Mouse (Mus musculus) midbrain, embryonic 13.5 days (tissue): Measurements from ENCODE around the gene Htr2a. TPM values are rescaled to one million over a fixed set of nuclear protein-coding genes. Genes with fewer than 3 reads are reported as not detected.

ENCODE experiments used
- ATAC-seq: fragments of 200-750 bp; cut with Nextera tagmentation; 2 replicates; pipeline ENCODE4 v1.8.0; 2017; ENCODE audit warnings: mild to moderate bottlenecking, moderate TSS enrichment, moderate library complexity
- H3K27ac ChIP-seq: fragments of 300-500 bp; sonication (generic); 2 replicates; pipeline ENCODE4 v1.5.1; 2015; ENCODE audit warnings: inconsistent platforms, mild to moderate bottlenecking, moderate library complexity
- H3K27me3 ChIP-seq: fragments of 300-500 bp; sonication (generic); 2 replicates; pipeline ENCODE4 v1.6.1; 2015; ENCODE audit warnings: mild to moderate bottlenecking, inconsistent platforms
- H3K36me3 ChIP-seq: fragments of 300-500 bp; sonication (generic); 2 replicates; pipeline ENCODE4 v1.6.1; 2015; ENCODE audit warnings: mild to moderate bottlenecking, inconsistent platforms
- H3K4me1 ChIP-seq: fragments of 300-500 bp; sonication (generic); replicated peaks from 2 replicates; pipeline ENCODE4 v1.6.1; 2015; ENCODE audit warnings: inconsistent platforms
- H3K4me2 ChIP-seq: fragments of 300-500 bp; sonication (generic); replicated peaks from 2 replicates; pipeline ENCODE4 v1.6.1; 2015; ENCODE audit warnings: moderate library complexity, mild to moderate bottlenecking, inconsistent platforms
- H3K4me3 ChIP-seq: fragments of 300-500 bp; sonication (generic); replicated peaks from 2 replicates; pipeline ENCODE4 v1.5.1; 2015; ENCODE audit warnings: mild to moderate bottlenecking, inconsistent platforms
- H3K9ac ChIP-seq: fragments of 300-500 bp; sonication (generic); replicated peaks from 2 replicates; pipeline ENCODE4 v1.6.1; 2015; ENCODE audit warnings: mild to moderate bottlenecking, inconsistent platforms
- H3K9me3 ChIP-seq: fragments of 300-500 bp; sonication (generic); 2 replicates; pipeline ENCODE4 v1.6.1; 2016; ENCODE audit warnings: mild to moderate bottlenecking, inconsistent platforms
- WGBS: fragments of 180-500 bp; shearing (Covaris S2); methylation state at CpG from one replicate; pipeline ENCODE4 v1.1.7; 2015; 5-methylcytosine and 5-hydroxymethylcytosine counted together
- polyA plus RNA-seq: library from polyadenylated mRNA; unstranded; fragments of >200 nt; fragmentation: Nextera tagmentation; extraction: Ambion mirVana; gene quantifications from 2 replicates; pipeline ENCODE4 v1.2.1, GENCODE M21; 2015

Gene Htr2a
- 1.2 and 1.3 TPM in 2 replicates for polyA plus RNA-seq

DNA sequence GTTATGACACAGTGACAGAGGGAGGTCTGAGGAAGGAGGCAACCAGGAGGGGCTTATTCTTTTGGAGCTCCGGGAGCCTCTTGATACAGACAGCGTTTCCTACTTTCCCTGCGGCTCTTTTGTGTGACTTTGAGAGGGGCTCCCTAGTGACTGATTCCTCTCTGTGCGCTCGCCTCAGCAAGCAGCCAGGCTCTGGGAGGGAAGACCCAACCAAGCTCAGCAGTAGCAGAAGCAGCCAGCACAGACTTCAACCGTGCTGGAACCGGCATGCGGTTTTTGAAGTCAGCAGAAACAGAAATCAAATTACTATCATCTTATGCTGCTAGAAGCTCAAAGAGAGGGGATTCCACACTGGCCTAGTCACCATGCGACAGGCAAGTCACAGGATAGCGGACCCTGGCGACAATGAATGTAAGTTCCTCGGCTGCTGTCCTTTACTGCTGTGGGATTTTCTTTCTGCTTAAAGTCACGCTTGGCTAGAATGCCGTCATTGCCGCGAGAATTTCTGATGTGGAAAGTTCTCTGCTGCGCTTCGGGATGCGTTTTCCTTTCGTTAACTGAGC, at the start of gene Htr2a:
Htr2a (plus strand) TSS at position 22 of the 563 bp plus-strand sequence.
- H3K4me1 ChIP-seq, result peaks cover 25% of the 10 kb centered on the region
- H3K4me2 ChIP-seq, result peak within 1 kb of the TSS; percentile 85
- peak within 1 kb of the TSS; percentile 44 for H3K4me3 ChIP-seq
- WGBS, result under 1% methylated on average over 20 of the region's 20 CpGs
- H3K27ac ChIP-seq, result no peak within 1 kb of the TSS
- H3K9ac ChIP-seq, result peak within 1 kb of the TSS; percentile 49
- H3K27me3 ChIP-seq, result peaks cover 31% of the 10 kb centered on the region
- no peaks in the 10 kb centered on the region for H3K36me3 ChIP-seq
- no peaks in the 10 kb centered on the region for H3K9me3 ChIP-seq
- peak; percentile 78 for ATAC-seq

DNA sequence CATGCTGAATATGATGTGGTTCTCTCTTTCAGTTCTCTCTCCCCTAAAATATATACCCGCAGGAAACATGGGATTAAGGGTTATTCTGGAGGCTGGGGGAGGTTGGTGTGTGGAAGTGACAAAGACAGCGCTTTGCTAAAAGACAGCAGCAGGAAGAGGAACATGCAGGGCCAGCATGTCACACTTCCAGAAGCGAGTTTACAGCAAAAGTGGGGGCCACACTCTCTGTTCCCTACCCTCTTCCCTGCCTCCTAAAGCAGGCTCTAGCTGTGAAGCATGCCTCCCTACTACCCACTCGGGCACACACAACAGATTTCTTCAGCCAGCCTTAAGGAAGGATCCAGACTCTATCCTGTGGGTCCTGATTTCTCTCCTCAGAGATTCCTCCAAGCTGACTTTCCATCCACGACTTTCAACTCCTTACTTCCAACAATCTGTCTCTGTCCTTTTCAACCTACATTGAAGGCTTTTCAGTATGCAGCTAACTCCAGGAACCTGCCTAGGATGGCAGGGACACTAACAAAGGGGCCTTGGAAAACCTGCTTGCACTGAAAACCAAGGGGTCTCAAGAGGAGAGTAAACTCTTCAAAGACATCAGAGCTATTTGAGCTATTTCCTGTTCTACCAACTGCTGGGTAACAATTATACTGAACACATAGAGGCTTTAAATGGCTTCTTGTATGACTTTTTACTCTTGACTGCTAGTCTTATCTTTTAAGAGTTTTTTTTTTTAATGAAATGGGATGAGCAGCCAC, 39.1 kb upstream of the Htr2a start:
- no peaks in the 10 kb centered on the region for H3K9me3 ChIP-seq
- H3K36me3 ChIP-seq, result no peaks in the 10 kb centered on the region
- WGBS, result 86% methylated on average over 5 of the region's 5 CpGs
- no peak overlapping the region for H3K4me2 ChIP-seq
- H3K27ac ChIP-seq, result no peak overlapping the region
- no peak overlapping the region for H3K9ac ChIP-seq
- no peaks in the 10 kb centered on the region for H3K27me3 ChIP-seq
- no peak for ATAC-seq
- H3K4me3 ChIP-seq, result no peak overlapping the region
- H3K4me1 ChIP-seq, result no peaks in the 10 kb centered on the region

DNA sequence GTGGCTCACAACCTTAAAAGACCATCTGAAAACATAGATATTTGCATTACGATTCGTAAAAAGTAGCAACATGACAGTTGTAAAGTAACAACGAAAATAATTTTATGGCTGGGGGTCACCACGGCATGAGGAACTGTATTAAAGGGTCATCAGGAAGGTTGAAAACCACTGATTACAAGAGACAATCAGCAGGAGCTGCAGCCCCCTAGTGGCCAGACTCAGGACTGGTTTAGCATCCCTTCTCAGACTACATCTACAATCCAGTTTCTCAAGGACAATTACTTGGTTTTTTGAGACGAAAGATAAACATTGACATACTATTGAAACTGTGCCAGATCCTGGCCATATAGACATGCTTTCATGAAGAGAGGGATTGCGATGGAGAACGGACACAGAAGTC, 38.1 kb upstream of the Htr2a start:
- Histone ChIP-seq H3K4me1 (no peaks in the 10 kb centered on the region), H3K9me3 (no peaks in the 10 kb centered on the region), H3K27me3 (no peaks in the 10 kb centered on the region), H3K36me3 (no peaks in the 10 kb centered on the region), H3K4me2 (no peak overlapping the region), H3K27ac (no peak overlapping the region), H3K4me3 (no peak overlapping the region), H3K9ac (no peak overlapping the region)
- no peak for ATAC-seq
- 62% methylated on average over 7 of the region's 7 CpGs for WGBS

DNA sequence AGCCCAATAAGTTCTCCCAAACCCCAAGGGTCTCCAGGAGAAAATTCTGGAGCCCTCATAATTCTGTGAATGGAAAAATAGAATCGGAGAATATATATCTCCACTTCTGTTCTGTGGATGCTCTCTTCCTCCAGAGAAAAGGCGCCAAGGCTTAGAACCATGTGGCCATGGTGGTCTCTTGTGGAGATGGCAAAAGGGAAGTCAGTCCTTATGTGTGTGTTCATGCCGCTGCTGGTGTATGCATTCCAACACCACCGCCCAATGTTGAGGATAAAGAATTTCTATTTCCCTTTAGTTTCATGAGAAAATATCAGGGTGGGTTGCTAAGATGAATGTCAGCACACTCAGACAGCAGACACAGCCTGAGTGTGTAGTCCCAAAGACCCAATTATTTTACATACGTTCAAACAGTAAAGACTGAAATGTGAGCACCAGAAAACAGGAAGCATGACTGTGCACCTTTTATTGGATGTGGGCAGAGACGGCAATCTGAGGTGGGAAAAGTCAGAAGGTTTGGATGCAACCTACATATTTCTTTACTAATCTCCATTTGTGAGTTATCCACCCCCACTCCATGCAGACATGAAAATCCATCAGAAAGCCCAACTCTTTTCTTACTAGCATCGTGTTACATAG, 37.4 kb upstream of the Htr2a start:
- no peaks in the 10 kb centered on the region for H3K9me3 ChIP-seq

DNA sequence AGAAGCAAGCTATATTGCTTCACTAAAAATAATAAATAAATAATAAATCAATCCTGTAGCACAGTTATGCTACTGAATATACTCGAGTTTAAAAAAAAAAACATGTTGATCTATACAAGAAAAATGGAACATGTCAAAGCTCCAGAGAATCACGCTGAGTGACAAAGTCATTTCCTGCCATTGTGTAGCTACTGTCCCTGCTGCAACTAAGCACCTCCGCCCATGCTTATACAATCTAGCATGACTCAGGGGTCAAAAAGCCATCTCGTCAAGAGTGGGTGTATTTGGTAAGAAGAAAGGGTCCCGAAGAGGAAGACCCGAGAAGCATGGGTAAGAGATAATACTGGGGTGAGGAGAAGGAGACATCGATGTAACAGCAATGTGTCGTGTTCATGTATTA, 29.3 kb upstream of the Htr2a start:
- no peak overlapping the region for H3K9ac ChIP-seq
- H3K27ac ChIP-seq, result no peak overlapping the region
- H3K9me3 ChIP-seq, result no peaks in the 10 kb centered on the region
- no peaks in the 10 kb centered on the region for H3K4me1 ChIP-seq
- ATAC-seq, result no peak
- H3K36me3 ChIP-seq, result no peaks in the 10 kb centered on the region
- WGBS, result 89% methylated on average over 8 of the region's 8 CpGs
- H3K4me3 ChIP-seq, result no peak overlapping the region
- H3K4me2 ChIP-seq, result no peak overlapping the region
- H3K27me3 ChIP-seq, result no peaks in the 10 kb centered on the region

More for the DNA sequence above, 37.4 kb upstream of the Htr2a start:
- WGBS, result 93% methylated on average over 7 of the region's 7 CpGs
- no peak overlapping the region for H3K9ac ChIP-seq
- no peak for ATAC-seq
- no peaks in the 10 kb centered on the region for H3K27me3 ChIP-seq
- no peak overlapping the region for H3K4me3 ChIP-seq
- no peaks in the 10 kb centered on the region for H3K36me3 ChIP-seq
- H3K4me2 ChIP-seq, result no peak overlapping the region
- H3K27ac ChIP-seq, result no peak overlapping the region
- H3K4me1 ChIP-seq, result no peaks in the 10 kb centered on the region

DNA sequence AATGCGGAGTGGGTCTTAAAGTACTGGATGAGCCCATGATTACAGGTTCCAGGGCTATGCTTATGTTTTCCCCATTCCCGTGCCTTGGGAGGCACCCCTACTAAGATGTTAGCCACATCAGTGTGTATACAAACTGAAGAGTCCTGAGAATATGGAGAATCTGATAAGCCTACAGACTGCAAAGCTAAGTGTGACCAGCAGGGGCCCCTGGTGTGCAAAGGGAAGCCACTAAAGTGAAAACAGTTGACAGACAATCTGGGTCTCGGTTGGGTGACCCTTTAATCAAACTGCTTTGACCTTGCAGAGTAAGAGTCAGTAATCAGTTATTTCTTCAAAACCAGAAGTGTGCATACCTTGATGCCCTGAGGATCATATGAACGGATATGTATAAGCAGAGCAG, 21.8 kb upstream of the Htr2a start:
- no peak overlapping the region for H3K9ac ChIP-seq
- no peak overlapping the region for H3K4me2 ChIP-seq
- H3K4me1 ChIP-seq, result no peaks in the 10 kb centered on the region
- H3K9me3 ChIP-seq, result no peaks in the 10 kb centered on the region
- no peak overlapping the region for H3K4me3 ChIP-seq
- H3K36me3 ChIP-seq, result no peaks in the 10 kb centered on the region
- ATAC-seq, result no peak
- no peaks in the 10 kb centered on the region for H3K27me3 ChIP-seq
- H3K27ac ChIP-seq, result no peak overlapping the region
- 65% methylated on average over 4 of the region's 4 CpGs for WGBS

DNA sequence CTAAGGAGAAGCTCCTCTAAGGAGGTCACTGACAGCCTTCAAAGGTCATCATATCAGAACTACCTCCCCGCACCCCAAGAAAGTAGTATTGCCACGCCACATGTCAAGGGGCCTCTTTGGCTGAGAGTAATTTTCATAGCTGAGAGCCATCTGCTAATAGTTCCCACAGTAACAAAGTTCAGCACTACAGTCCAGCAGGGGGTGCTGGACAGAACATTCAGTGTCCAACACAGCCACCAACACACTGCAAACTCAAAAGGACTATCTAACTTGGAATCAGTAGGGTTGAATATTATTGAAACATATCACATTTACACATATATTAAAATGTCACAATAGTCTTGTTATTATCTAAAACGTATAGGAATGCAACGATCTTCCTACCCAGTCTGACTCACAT, 2.6 kb upstream of the Htr2a start:
- H3K4me3 ChIP-seq, result no peak overlapping the region
- no peak overlapping the region for H3K9ac ChIP-seq
- H3K27ac ChIP-seq, result no peak overlapping the region
- H3K27me3 ChIP-seq, result peaks cover 28% of the 10 kb centered on the region
- ATAC-seq, result no peak
- WGBS, result 89% methylated on average over 4 of the region's 4 CpGs
- H3K9me3 ChIP-seq, result no peaks in the 10 kb centered on the region
- no peaks in the 10 kb centered on the region for H3K36me3 ChIP-seq
- peaks cover 23% of the 10 kb centered on the region for H3K4me1 ChIP-seq
- H3K4me2 ChIP-seq, result no peak overlapping the region

DNA sequence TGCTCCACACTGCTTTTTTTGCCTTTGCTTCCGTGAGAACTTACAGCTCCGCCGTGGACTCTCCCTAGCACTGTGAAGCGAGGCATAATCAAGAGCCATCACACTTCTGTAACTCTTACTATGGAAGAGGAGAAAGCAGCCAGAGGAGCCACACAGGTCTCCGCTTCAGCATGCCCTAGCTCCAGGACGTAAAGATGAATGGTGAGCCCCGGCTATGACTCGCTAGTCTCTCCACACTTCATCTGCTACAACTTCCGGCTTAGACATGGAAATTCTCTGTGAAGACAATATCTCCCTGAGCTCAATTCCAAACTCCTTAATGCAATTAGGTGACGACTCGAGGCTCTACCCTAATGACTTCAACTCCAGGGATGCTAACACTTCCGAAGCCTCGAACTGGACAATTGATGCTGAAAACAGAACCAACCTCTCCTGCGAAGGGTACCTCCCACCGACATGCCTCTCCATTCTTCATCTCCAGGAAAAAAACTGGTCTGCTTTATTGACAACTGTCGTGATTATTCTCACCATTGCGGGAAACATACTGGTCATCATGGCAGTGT, 1.1 kb downstream of the Htr2a start:
- Histone ChIP-seq H3K9ac (peak overlapping the region; percentile 49), H3K27me3 (peaks cover 31% of the 10 kb centered on the region), H3K9me3 (no peaks in the 10 kb centered on the region), H3K4me1 (peaks cover 25% of the 10 kb centered on the region), H3K36me3 (no peaks in the 10 kb centered on the region), H3K4me2 (peak overlapping the region; percentile 85), H3K4me3 (peak overlapping the region; percentile 44), H3K27ac (no peak overlapping the region)
- WGBS, result 13% methylated on average over 17 of the region's 17 CpGs
- ATAC-seq, result peak; percentile 16; the same call in 1 of the 2 replicates

DNA sequence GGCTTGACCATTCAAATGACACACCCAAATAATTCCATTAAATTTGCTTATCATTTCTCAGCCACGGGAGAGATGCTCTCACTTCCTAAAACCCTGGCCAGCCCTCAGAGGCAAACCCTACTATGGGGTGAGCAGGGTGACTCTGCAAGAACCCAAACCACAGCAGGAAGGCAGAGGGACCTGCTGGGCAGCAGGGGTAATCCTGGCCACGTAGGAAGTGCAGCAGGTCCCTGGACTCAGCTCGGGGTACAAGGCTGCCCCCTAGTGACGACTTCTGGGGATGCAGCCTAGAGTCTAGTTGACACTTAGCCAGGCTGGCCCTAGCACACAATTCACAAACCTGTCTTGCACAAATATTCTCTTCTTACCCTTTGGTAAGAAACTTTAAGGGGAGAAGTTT, 2.7 kb downstream of the Htr2a start:
- H3K9me3 ChIP-seq, result no peaks in the 10 kb centered on the region
- H3K4me1 ChIP-seq, result peaks cover 25% of the 10 kb centered on the region
- no peak overlapping the region for H3K27ac ChIP-seq
- 1% methylated on average over 4 of the region's 4 CpGs for WGBS
- no peak overlapping the region for H3K9ac ChIP-seq
- H3K4me2 ChIP-seq, result peak overlapping the region; percentile 85
- peaks cover 31% of the 10 kb centered on the region for H3K27me3 ChIP-seq
- peak; percentile 60 for ATAC-seq
- no peaks in the 10 kb centered on the region for H3K36me3 ChIP-seq
- peak overlapping the region; percentile 44 for H3K4me3 ChIP-seq

DNA sequence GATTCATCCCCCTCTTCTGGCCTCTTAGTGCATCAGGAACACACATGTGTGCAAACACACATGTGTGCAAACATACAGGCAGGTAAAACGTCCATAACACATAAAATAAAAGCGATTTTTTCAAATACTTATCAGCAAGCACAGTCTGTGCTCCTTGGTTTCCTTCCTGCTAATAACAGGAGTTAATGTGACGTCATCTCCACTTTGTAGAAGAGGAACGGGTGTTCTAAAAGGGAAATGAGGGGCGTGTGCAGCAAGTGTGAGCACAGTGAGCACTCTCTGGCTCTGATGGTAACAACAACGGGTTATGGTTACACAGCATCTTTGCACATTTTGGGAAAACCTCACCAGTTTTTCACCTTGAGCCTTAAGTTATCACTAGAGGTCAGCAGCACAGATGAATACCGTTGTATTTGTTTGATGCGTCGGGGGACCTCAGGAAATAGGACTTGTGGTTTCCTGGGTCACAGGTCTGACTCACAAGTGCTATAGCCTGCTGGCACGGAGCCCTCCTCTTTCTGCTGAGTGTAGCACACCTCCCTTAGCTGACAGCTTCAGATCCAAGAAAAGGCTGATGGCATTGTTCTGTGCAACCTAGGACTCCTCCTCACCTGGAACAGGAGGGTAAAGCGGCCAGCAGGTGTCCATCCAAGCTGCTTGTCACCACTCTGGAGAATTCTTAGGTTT, 5.6 kb downstream of the Htr2a start:
- H3K27ac ChIP-seq, result no peak overlapping the region
- no peak overlapping the region for H3K9ac ChIP-seq
- H3K4me2 ChIP-seq, result no peak overlapping the region
- H3K4me3 ChIP-seq, result no peak overlapping the region
- 77% methylated on average over 11 of the region's 11 CpGs for WGBS
- no peaks in the 10 kb centered on the region for H3K9me3 ChIP-seq
- no peaks in the 10 kb centered on the region for H3K36me3 ChIP-seq
- ATAC-seq, result no peak
- peaks cover 16% of the 10 kb centered on the region for H3K4me1 ChIP-seq
- peaks cover 18% of the 10 kb centered on the region for H3K27me3 ChIP-seq

DNA sequence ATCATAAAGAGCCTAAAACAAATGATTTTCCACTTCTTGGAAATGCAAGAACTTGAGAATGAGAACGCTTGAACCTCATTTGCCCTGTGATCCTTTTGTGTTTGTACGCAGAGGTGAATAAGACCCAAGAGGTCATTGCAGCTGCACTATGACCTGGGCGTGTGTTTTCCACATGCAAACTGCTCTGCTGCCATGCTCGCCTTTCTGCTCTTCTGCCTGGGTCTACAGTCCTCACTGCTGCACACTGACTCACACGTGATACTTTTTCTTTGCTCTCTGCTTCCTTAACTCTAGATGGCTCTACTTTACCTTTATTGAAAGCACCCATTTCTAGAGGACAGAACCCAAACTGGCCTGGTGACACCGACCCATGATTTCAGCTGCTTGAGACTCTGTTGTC, 9.4 kb downstream of the Htr2a start:
- Histone ChIP-seq H3K4me3 (no peak overlapping the region), H3K27ac (no peak overlapping the region), H3K9ac (no peak overlapping the region), H3K27me3 (no peaks in the 10 kb centered on the region), H3K9me3 (no peaks in the 10 kb centered on the region), H3K36me3 (no peaks in the 10 kb centered on the region), H3K4me2 (no peak overlapping the region), H3K4me1 (no peaks in the 10 kb centered on the region)
- ATAC-seq, result no peak
- 83% methylated on average over 6 of the region's 6 CpGs for WGBS

DNA sequence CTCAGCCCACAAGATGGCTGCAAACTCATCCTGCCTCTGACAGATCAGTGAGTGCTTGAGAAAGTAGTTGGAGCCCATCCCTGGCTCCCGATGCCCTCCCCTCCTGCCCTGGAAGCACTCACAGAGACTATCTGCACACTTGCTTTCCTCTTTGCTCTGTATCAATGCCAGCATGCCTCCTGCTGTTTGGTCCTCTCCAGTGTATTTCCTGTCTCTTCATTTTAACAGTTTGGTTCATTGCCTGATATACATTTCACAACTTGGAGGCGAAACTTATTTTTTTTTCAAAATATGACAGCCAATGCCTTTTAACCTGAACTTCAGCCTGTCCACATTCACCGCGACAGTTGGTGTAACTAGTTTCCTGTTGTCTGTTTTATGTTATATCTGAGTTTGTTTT, 11.0 kb downstream of the Htr2a start:
- WGBS, result 83% methylated on average over 4 of the region's 4 CpGs
- Histone ChIP-seq H3K4me2 (no peak overlapping the region), H3K27ac (no peak overlapping the region), H3K4me3 (no peak overlapping the region), H3K4me1 (no peaks in the 10 kb centered on the region), H3K36me3 (no peaks in the 10 kb centered on the region), H3K27me3 (no peaks in the 10 kb centered on the region), H3K9ac (no peak overlapping the region), H3K9me3 (no peaks in the 10 kb centered on the region)
- no peak for ATAC-seq
